Mouse (Mus musculus): ENCODE measurements around the gene Hapln4. TPM values are rescaled to one million over a fixed set of nuclear protein-coding genes. Genes with fewer than 3 reads are reported as not detected.

The Hapln4 gene
- polyA plus RNA-seq, 1 experiment from 2014 or later = 0.12 TPM

DNA sequence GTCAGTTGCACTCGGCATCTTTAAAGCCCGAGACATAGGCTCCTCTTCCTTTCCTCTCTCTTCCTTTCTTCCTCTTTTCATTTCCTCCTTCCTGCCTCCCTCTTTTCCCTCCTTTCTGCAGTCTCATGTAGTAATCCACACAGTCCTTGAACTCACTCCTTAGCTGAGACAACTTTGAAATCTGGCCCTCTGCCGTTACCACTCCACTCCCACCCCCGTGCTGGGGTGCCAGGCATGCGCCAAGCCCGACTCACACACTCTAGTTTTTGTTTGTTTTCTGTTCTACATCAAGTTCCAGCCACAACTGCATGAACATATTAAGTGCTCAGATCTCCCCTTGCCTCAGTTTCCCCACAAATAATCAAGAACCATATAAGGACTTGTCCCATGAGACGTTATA lies 21.7 kb downstream of the Hapln4 start:
- H3K4me2 ChIP-seq = no peak overlapping the region
- no peak for ATAC-seq
- H3K9me3 ChIP-seq (replicated peaks) = no peaks in the 10 kb centered on the region
- H3K27me3 ChIP-seq (replicated peaks) = peaks cover 68% of the 10 kb centered on the region
- H3K36me3 ChIP-seq = no peaks in the 10 kb centered on the region
- no peak overlapping the region for H3K4me3 ChIP-seq
- no peak overlapping the region for H3K27ac ChIP-seq
- 52% methylated on average over 7 of the region's 7 CpGs for WGBS (ENCODE audit: insufficient replicate concordance)
- H3K9ac ChIP-seq = no peak overlapping the region
- no peaks in the 10 kb centered on the region for H3K4me1 ChIP-seq

- H3K4me2 ChIP-seq = no peak overlapping the region
- WGBS (ENCODE audit: insufficient replicate concordance) = 53% methylated on average over 2 of the region's 2 CpGs
- no peaks in the 10 kb centered on the region for H3K36me3 ChIP-seq
- no peaks in the 10 kb centered on the region for H3K4me1 ChIP-seq
- no peaks in the 10 kb centered on the region for H3K9me3 ChIP-seq (replicated peaks)
- ATAC-seq = no peak
- H3K27ac ChIP-seq = no peak overlapping the region
- no peak overlapping the region for H3K9ac ChIP-seq
- H3K27me3 ChIP-seq (replicated peaks) = peaks cover 96% of the 10 kb centered on the region
- H3K4me3 ChIP-seq = no peak overlapping the region
Observed at GRCm38 (mm10) chr8:70110451-70110850, 27.2 kb downstream of the Hapln4 start.

- Histone ChIP-seq H3K27me3 (replicated peaks) (peaks cover 99% of the 10 kb centered on the region), H3K4me1 (no peaks in the 10 kb centered on the region), H3K9me3 (replicated peaks) (no peaks in the 10 kb centered on the region), H3K4me2 (no peak overlapping the region), H3K4me3 (no peak overlapping the region), H3K9ac (no peak overlapping the region), H3K27ac (no peak overlapping the region), H3K36me3 (no peaks in the 10 kb centered on the region)
- no peak for ATAC-seq
- WGBS (ENCODE audit: insufficient replicate concordance) = 33% methylated on average over 23 of the region's 23 CpGs
Observed at GRCm38 (mm10) chr8:70111192-70111795, 28.0 kb downstream of the Hapln4 start.

GRCm38 (mm10) chr8:70112401-70113016 lies 29.3 kb downstream of the Hapln4 start:
- ATAC-seq = no peak
- Histone ChIP-seq H3K4me1 (no peaks in the 10 kb centered on the region), H3K36me3 (no peaks in the 10 kb centered on the region), H3K4me2 (no peak overlapping the region), H3K27ac (no peak overlapping the region), H3K27me3 (replicated peaks) (peaks cover 100% of the 10 kb centered on the region), H3K4me3 (no peak overlapping the region), H3K9ac (no peak overlapping the region), H3K9me3 (replicated peaks) (no peaks in the 10 kb centered on the region)
- WGBS (ENCODE audit: insufficient replicate concordance) = 8% methylated on average over 43 of the region's 43 CpGs

- Histone ChIP-seq H3K27me3 (replicated peaks) (peaks cover 100% of the 10 kb centered on the region), H3K9ac (no peak overlapping the region), H3K36me3 (no peaks in the 10 kb centered on the region), H3K27ac (no peak overlapping the region), H3K4me2 (no peak overlapping the region), H3K4me1 (no peaks in the 10 kb centered on the region), H3K9me3 (replicated peaks) (no peaks in the 10 kb centered on the region), H3K4me3 (no peak overlapping the region)
- 10% methylated on average over 6 of the region's 6 CpGs for WGBS (ENCODE audit: insufficient replicate concordance)
- ATAC-seq = no peak
Observed at GRCm38 (mm10) chr8:70114488-70114887, 31.2 kb downstream of the Hapln4 start.

- no peak overlapping the region for H3K4me3 ChIP-seq
- H3K4me2 ChIP-seq = no peak overlapping the region
- no peak overlapping the region for H3K9ac ChIP-seq
- H3K4me1 ChIP-seq = no peaks in the 10 kb centered on the region
- H3K36me3 ChIP-seq = no peaks in the 10 kb centered on the region
- H3K27me3 ChIP-seq (replicated peaks) = peaks cover 100% of the 10 kb centered on the region
- 49% methylated on average over 13 of the region's 13 CpGs for WGBS (ENCODE audit: insufficient replicate concordance)
- H3K9me3 ChIP-seq (replicated peaks) = no peaks in the 10 kb centered on the region
- H3K27ac ChIP-seq = no peak overlapping the region
- ATAC-seq = no peak
Observed at GRCm38 (mm10) chr8:70114892-70115291, 31.6 kb downstream of the Hapln4 start.

- Histone ChIP-seq H3K4me2 (no peak overlapping the region), H3K27me3 (replicated peaks) (peaks cover 100% of the 10 kb centered on the region), H3K27ac (no peak overlapping the region), H3K4me3 (no peak overlapping the region), H3K36me3 (no peaks in the 10 kb centered on the region), H3K9me3 (replicated peaks) (no peaks in the 10 kb centered on the region), H3K9ac (no peak overlapping the region), H3K4me1 (0 out of 2 replicates have a peak, but pooled peaks cover 4% of the 10 kb centered on the region)
- WGBS (ENCODE audit: insufficient replicate concordance) = 8% methylated on average over 9 of the region's 9 CpGs
- ATAC-seq = no peak
Observed at GRCm38 (mm10) chr8:70117611-70118010, 34.4 kb downstream of the Hapln4 start.

DNA sequence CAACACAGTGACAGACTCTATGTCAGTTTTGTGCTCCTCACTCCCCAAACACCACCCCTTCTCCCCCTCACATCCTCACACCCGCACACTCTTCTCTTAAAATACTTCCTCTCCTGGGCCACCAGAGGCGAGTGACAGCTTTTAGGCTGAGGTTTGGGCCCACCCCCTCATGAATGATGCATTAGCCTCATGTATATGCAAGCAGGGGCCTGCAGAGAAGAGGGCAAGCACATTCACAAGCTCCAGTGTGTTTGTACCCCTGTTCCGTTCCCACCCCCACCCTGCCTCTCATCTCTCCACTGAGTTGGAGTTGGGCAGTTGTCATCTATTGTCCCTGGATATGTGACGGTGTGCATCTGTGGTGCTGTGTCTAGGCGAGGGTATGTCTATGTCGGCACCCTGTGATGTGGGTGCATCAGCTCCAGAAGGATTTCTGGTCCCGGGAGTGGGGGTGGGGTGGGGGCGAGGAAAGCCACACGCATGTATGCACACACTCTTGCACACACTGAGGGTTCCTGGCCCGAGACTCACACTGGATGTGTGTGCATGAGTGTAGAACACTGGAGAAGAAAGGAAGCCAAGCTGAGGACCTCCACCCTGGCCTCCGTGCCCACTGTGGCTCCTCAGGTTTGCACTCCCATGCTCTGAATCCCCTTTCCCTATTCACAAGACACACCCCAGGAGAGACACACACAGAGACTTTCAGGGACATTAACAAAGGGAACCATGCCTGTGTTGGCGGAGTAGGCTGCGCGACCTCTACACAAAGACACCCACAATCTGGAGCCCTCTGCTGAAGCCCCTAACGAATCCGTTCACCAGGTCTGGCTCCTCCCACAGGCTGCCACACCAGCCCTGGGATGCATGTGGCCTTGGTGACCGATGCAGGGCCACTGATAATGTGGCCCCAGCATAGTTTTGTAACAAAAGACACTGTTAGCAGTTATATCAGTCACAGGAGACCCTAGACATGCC lies 35.8 kb downstream of the Hapln4 start:
- 0 out of 2 replicates have a peak, but pooled peaks cover 4% of the 10 kb centered on the region for H3K4me1 ChIP-seq
- WGBS (ENCODE audit: insufficient replicate concordance) = 18% methylated on average over 17 of the region's 17 CpGs
- H3K27ac ChIP-seq = no peak overlapping the region
- no peaks in the 10 kb centered on the region for H3K9me3 ChIP-seq (replicated peaks)
- H3K4me2 ChIP-seq = no peak overlapping the region
- peaks cover 98% of the 10 kb centered on the region for H3K27me3 ChIP-seq (replicated peaks)
- H3K4me3 ChIP-seq = no peak overlapping the region
- no peak for ATAC-seq
- H3K9ac ChIP-seq = no peak overlapping the region
- H3K36me3 ChIP-seq = no peaks in the 10 kb centered on the region

GRCm38 (mm10) chr8:70120667-70121066 lies 37.4 kb downstream of the Hapln4 start, which contains the start of gene Ncan:
Ncan (minus strand) TSS chr8:70120873.
- no peaks in the 10 kb centered on the region for H3K36me3 ChIP-seq
- H3K9me3 ChIP-seq (replicated peaks) = no peaks in the 10 kb centered on the region
- H3K4me2 ChIP-seq = no peak within 1 kb of the TSS
- H3K4me3 ChIP-seq = no peak within 1 kb of the TSS
- 0 out of 2 replicates have a peak, but pooled peaks have one; percentile 27 for ATAC-seq
- 6% methylated on average over 19 of the region's 19 CpGs for WGBS (ENCODE audit: insufficient replicate concordance)
- H3K27ac ChIP-seq = no peak within 1 kb of the TSS
- peaks cover 98% of the 10 kb centered on the region for H3K27me3 ChIP-seq (replicated peaks)
- H3K9ac ChIP-seq = no peak within 1 kb of the TSS
- H3K4me1 ChIP-seq = 0 out of 2 replicates have a peak, but pooled peaks cover 4% of the 10 kb centered on the region

- no peak overlapping the region for H3K27ac ChIP-seq
- H3K4me1 ChIP-seq = 0 out of 2 replicates have a peak, but pooled peaks cover 4% of the 10 kb centered on the region
- no peaks in the 10 kb centered on the region for H3K9me3 ChIP-seq (replicated peaks)
- 46% methylated on average over 2 of the region's 2 CpGs for WGBS (ENCODE audit: insufficient replicate concordance)
- peaks cover 80% of the 10 kb centered on the region for H3K27me3 ChIP-seq (replicated peaks)
- no peak overlapping the region for H3K9ac ChIP-seq
- ATAC-seq = 0 out of 2 replicates have a peak, but pooled peaks have one; percentile 35
- no peak overlapping the region for H3K4me2 ChIP-seq
- H3K4me3 ChIP-seq = no peak overlapping the region
- no peaks in the 10 kb centered on the region for H3K36me3 ChIP-seq
Observed at GRCm38 (mm10) chr8:70122863-70123262, 39.6 kb downstream of the Hapln4 start.

- Histone ChIP-seq H3K9me3 (replicated peaks) (no peaks in the 10 kb centered on the region), H3K9ac (no peak overlapping the region), H3K36me3 (no peaks in the 10 kb centered on the region), H3K4me3 (no peak overlapping the region), H3K27ac (no peak overlapping the region), H3K4me2 (no peak overlapping the region), H3K27me3 (replicated peaks) (peaks cover 59% of the 10 kb centered on the region), H3K4me1 (peaks cover 9% of the 10 kb centered on the region)
- ATAC-seq = no peak
- 46% methylated on average over 8 of the region's 8 CpGs for WGBS (ENCODE audit: insufficient replicate concordance)
Observed at GRCm38 (mm10) chr8:70124992-70125391, 41.7 kb downstream of the Hapln4 start.

DNA sequence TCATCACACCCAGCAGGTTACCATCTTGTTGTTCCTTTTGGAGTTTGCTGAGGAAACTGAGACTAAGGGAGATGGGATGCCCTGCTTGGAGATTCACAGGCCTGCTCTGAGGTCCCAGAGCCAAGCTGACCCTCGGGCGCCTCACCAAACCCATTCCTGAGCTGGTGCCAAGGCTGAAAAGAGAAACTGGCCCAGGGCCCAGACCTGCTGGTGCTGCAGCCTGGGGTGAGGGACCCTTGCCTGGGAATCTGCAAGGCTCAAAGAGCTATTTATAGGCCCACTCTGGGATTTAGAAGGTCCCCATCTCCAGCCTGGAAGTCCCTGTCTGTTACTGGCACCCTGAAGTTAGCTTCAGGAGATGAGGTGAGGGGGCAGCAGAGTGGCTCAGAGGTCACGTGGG lies 45.2 kb downstream of the Hapln4 start:
- peaks cover 27% of the 10 kb centered on the region for H3K27me3 ChIP-seq (replicated peaks)
- WGBS (ENCODE audit: insufficient replicate concordance) = 60% methylated on average over 3 of the region's 3 CpGs
- H3K4me1 ChIP-seq = peaks cover 30% of the 10 kb centered on the region
- H3K4me3 ChIP-seq = no peak overlapping the region
- no peak for ATAC-seq
- no peaks in the 10 kb centered on the region for H3K9me3 ChIP-seq (replicated peaks)
- H3K9ac ChIP-seq = no peak overlapping the region
- no peak overlapping the region for H3K27ac ChIP-seq
- H3K36me3 ChIP-seq = peaks cover 13% of the 10 kb centered on the region
- no peak overlapping the region for H3K4me2 ChIP-seq

Measured in liver, embryonic 12.5 days (tissue).